Mouse (Mus musculus) heart, postnatal 0 days (tissue): ENCODE measurements at regions not wholly inside any gene's neighbourhood (a gene's known extent, or its start where the extent isn't known, plus 50 kb on each side); places are given as distances from the start of the nearest gene placed in this dataset.

Source experiments
- CTCF ChIP-seq: IDR thresholded peaks from 2 replicates; pipeline ENCODE4 v1.5.1; 2016; ENCODE audit warnings: antibody characterized with exemption, control low read depth, low read depth
- EP300 ChIP-seq: IDR thresholded peaks from 2 replicates; pipeline ENCODE4 v1.6.1; 2016; ENCODE audit warnings: antibody characterized with exemption, low read depth

DNA sequence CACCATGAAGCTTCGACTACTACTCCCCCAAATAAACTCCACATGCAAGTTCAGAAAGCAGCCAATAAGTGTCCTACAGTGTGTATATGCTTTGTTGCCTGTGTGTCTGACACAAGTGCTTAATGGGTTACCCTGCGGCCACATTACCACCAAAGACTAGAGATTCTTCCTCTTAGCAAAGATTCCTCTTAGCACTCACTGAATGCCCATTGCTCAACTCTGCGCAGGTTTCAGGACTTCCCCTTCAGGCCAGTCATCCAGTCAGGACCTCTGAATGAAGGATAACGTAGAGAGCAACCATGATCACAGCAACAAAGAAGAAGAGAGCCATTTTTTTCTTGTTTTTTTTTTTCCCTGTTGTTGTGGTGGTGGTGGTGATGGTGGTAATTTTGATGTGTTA is 222.0 kb downstream of the Rpl36a-ps1 start:
- TF ChIP-seq EP300, result no peak
- no peak for TF ChIP-seq CTCF
